Mouse (Mus musculus): Measurements from ENCODE around the gene Ttc23. TPM values are rescaled to one million over a fixed set of nuclear protein-coding genes. Genes with fewer than 3 reads are reported as not detected.

Gene Ttc23
- total and polyA plus RNA-seq, 3 experiments: 0.89 to 2.5 (median 0.93) TPM

DNA sequence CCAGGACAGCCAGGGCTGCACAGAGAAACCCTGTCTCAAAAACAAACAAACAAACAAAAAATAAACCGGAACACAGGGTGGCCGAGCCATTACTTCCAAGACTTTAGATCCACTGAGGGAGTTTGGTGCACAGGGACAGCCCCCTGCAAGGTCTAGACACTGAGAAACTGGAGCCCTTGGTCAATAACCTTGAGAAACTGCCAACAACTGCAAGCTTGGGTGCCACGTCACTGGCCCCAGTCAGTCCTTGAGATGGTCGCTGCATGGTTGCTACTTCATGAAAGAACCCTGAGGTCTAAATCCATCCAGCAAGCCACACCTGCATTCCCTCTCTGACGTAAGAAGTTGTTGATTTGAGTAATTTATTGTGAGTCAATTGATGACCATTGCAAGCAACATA lies 122.3 kb downstream of the Ttc23 start:
- DNase-seq (ENCODE audit: extremely low read depth): no peak
- in situ Hi-C loops (cut with MboI; ENCODE audit: low pct_ligation_motif_present, low pct_unique_long_range_greater_than_20kb, low sequenced_read_pairs) (no loop called here), dilution Hi-C loops (cut with MboI; ENCODE audit: extremely low pct_ligation_motif_present, extremely low pct_unique_long_range_greater_than_20kb, low sequenced_read_pairs) (no loop called here)
- Histone ChIP-seq H3K4me3 (replicated peaks in 1 of 3; ENCODE audit: low read depth in 2 of 3, low read length in 2 of 3, poor library complexity in 1 of 3) (no peak overlapping the region), H3K36me3 (replicated peaks in 1 of 2; ENCODE audit: control insufficient read depth in 1 of 2, insufficient read depth in 1 of 2, low read length in 1 of 2) (no peaks in the 10 kb centered on the region), H3K9ac (ENCODE audit: insufficient read depth, low read depth) (no peak overlapping the region), H3K27me3 (replicated peaks) (peaks cover 87% of the 10 kb centered on the region), H3K4me1 (ENCODE audit: control insufficient read depth in 1 of 2, insufficient read depth in 2 of 2) (no peaks in the 10 kb centered on the region; a peak in 1 of 4 replicates), H3K4me2 (ENCODE audit: insufficient read depth, low read depth, poor library complexity, severe bottlenecking) (no peak overlapping the region), H3K9me3 (replicated peaks; ENCODE audit: low read length) (no peaks in the 10 kb centered on the region), H3K27ac (ENCODE audit: insufficient read depth, low read depth) (no peak overlapping the region), H3K79me2 (replicated peaks; ENCODE audit: control insufficient read depth, extremely low read depth, insufficient read depth, poor library complexity, severe bottlenecking) (no peaks in the 10 kb centered on the region)
- no peak for TF ChIP-seq HCFC1 (IDR thresholded peaks at IDR 0.05; ENCODE audit: low read depth, low read length)
- no peak for TF ChIP-seq MXI1 (IDR thresholded peaks at IDR 0.05; ENCODE audit: low read depth, low read length)
- TF ChIP-seq MAZ (IDR thresholded peaks at IDR 0.05; ENCODE audit: low read depth, low read length): no peak
- TF ChIP-seq E2F4 (IDR thresholded peaks at IDR 0.05; ENCODE audit: insufficient replicate concordance, low read depth, low read length): no peak
- TF ChIP-seq POLR2AphosphoS2 (IDR thresholded peaks at IDR 0.05; ENCODE audit: low read depth, low read length): no peak
- no peak for TF ChIP-seq USF2 (conservative IDR thresholded peaks at IDR 0.05; ENCODE audit: low read depth, low read length)
- TF ChIP-seq PAX5 (IDR thresholded peaks at IDR 0.05; ENCODE audit: low read length): no peak
- no peak for TF ChIP-seq SIN3A (IDR thresholded peaks at IDR 0.05; ENCODE audit: low read length)

- H3K4me2 ChIP-seq (ENCODE audit: insufficient read depth, low read depth, poor library complexity, severe bottlenecking): no peak overlapping the region
- no peaks in the 10 kb centered on the region for H3K9me3 ChIP-seq (replicated peaks; ENCODE audit: low read length)
- in situ Hi-C loops (cut with MboI; ENCODE audit: low pct_ligation_motif_present, low pct_unique_long_range_greater_than_20kb, low sequenced_read_pairs): no loop called here
- dilution Hi-C loops (cut with MboI; ENCODE audit: extremely low pct_ligation_motif_present, extremely low pct_unique_long_range_greater_than_20kb, low sequenced_read_pairs): no loop called here
- no peak overlapping the region for H3K27ac ChIP-seq (ENCODE audit: insufficient read depth, low read depth)
- peaks cover 0 to 5% of the 10 kb centered on the region in 2 experiments; a peak in 2 of 4 replicates for H3K4me1 ChIP-seq (ENCODE audit: control insufficient read depth in 1 of 2, insufficient read depth in 2 of 2)
- H3K27me3 ChIP-seq (replicated peaks): peaks cover 84% of the 10 kb centered on the region
- no peak overlapping the region for H3K9ac ChIP-seq (ENCODE audit: insufficient read depth, low read depth)
- no peaks in the 10 kb centered on the region for H3K79me2 ChIP-seq (replicated peaks; ENCODE audit: control insufficient read depth, extremely low read depth, insufficient read depth, poor library complexity, severe bottlenecking)
- no peak for DNase-seq (ENCODE audit: extremely low read depth)
- no peak for TF ChIP-seq RCOR1 (conservative IDR thresholded peaks at IDR 0.05; ENCODE audit: low read depth, low read length)
- TF ChIP-seq SMC3 (IDR thresholded peaks at IDR 0.05; ENCODE audit: low read depth, low read length): no peak
- TF ChIP-seq NELFE (IDR thresholded peaks at IDR 0.05; ENCODE audit: low read depth, low read length): no peak
- TF ChIP-seq CHD1 (IDR thresholded peaks at IDR 0.05; ENCODE audit: low read depth, low read length): no peak
- TF ChIP-seq MAZ (IDR thresholded peaks at IDR 0.05; ENCODE audit: low read depth, low read length): no peak
- no peak for TF ChIP-seq MAX (IDR thresholded peaks at IDR 0.05; ENCODE audit: low read length)
- TF ChIP-seq RAD21 (IDR thresholded peaks at IDR 0.05; ENCODE audit: low read depth, low read length): no peak
- TF ChIP-seq JUND (conservative IDR thresholded peaks at IDR 0.05; ENCODE audit: low read depth, low read length): no peak
- TF ChIP-seq SIN3A (IDR thresholded peaks at IDR 0.05; ENCODE audit: low read length): no peak
- no peak for TF ChIP-seq MEF2A (IDR thresholded peaks at IDR 0.05; ENCODE audit: borderline replicate concordance, low read depth, low read length)
- TF ChIP-seq ELF1 (IDR thresholded peaks at IDR 0.05; ENCODE audit: low read depth, low read length): no peak
- no peak for TF ChIP-seq MAFK (IDR thresholded peaks at IDR 0.05; ENCODE audit: insufficient replicate concordance, low read length)
- TF ChIP-seq CTCF (conservative IDR thresholded peaks at IDR 0.05 in 1 of 2, IDR thresholded peaks at IDR 0.05 in 1 of 2; ENCODE audit: low read depth in 2 of 2, low read length in 2 of 2): no peak
- no peak for TF ChIP-seq MYC (IDR thresholded peaks at IDR 0.05; ENCODE audit: low read depth, low read length)
- H3K36me3 ChIP-seq (replicated peaks in 1 of 2; ENCODE audit: control insufficient read depth in 1 of 2, insufficient read depth in 1 of 2, low read length in 1 of 2): no peaks in the 10 kb centered on the region
- no peak overlapping the region for H3K4me3 ChIP-seq (replicated peaks in 1 of 3; ENCODE audit: low read depth in 2 of 3, low read length in 2 of 3, poor library complexity in 1 of 3)
Observed at GRCm38 (mm10) chr7:67772231-67772630, 125.0 kb downstream of the Ttc23 start.

All from CH12.LX (cell line).